Mouse (Mus musculus) urinary bladder, postnatal 4 days (tissue): ENCODE data around the gene Cad.

Source experiments
- DNase-seq, 2 experiments: peaks; one replicate each; pipeline ENCODE4 v3.0.0; 2021 to 2022; ENCODE audit warnings: low spot score in 2 of 2

Cad gene

DNA sequence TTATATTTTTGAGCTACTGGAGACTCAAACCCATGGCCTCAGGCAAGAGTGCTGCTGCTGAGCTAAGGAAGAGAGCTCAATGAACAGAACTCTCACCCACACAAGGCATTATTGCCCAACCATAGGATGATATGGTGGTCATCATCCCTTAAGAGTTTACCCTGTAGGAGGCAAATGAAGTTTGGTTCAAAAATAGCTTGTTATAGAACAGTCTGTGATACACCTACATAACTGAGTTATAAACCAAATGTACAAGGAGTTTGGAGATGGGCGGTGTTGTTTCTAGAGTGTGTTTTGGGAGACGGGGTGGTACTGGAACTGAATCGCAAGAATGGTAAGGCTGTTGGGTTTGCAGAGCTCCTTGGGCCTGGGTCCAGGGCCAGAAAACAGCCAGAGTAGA lies 15.2 kb downstream of the Cad start:
- DNase-seq: no peak

DNA sequence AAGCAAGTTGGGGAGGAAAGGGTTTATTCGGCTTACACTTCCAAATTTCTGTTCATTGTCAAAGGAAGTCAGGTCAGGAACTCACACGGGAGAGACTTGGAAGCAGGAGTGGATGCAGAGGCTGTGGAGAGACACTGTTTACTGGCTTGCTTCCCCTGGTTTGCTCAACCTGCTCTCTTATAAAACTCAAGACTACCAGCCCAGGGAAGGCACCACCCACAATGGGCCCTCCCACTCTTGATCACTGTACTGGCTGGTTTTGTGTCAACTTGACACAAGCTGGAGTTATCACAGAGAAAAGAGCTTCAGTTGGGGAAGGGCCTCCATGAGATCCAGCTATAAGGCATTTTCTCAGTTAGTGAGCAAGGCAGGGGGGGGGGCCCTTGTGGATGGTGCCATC lies 16.5 kb downstream of the Cad start:
- no peak for DNase-seq

DNA sequence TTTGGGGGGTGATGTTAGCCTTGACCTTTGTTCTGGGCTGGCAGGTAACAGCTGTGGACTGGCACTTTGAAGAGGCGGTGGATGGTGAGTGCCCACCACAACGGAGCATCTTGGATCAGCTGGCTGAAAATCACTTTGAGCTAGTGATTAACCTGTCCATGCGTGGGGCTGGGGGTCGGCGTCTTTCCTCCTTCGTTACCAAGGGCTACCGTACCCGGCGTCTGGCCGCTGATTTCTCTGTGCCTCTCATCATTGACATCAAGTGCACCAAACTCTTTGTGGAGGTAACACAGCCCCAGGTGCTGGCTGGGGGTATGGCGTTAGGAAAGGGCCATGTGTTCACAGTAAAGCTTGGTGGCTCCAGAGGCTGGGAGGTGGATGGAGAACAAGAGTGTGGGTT lies 17.2 kb downstream of the Cad start:
- DNase-seq: no peak

DNA sequence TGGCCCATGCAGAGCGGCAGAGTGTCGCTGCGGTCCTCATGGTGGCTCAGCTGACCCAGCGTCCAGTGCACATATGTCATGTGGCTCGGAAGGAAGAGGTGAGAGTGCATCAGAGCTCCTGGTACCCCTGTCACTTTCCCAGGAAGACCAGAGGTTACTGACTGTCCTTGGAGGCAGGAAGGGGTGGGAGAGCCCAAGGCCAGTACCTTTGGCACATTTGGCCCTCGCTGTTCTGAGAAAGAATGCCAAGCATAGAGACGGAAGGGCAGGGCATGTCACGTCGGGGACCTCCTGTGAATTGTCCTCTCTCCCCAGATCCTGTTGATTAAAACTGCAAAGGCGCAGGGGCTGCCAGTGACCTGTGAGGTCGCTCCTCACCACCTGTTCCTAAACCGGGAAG lies 18.6 kb downstream of the Cad start:
- no peak for DNase-seq

DNA sequence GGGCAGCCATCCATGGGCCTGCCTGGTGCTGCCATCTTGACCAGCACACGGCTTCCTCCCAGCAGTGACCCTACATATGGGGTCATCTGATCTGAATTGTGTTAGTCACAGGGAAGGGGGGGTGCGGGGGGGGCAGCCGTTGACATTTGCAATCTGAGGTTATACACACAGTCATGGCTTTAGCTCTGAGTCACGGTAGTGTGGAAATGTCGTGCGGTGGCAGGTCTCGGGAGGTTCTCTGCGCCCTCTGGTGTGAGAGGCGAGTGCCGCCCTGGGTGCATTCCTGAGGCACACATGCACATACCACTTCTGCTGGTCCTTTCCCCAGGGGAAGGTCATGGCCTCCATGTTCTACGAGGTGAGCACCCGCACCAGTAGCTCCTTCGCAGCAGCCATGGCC lies 21.8 kb downstream of the Cad start:
- DNase-seq: no peak

DNA sequence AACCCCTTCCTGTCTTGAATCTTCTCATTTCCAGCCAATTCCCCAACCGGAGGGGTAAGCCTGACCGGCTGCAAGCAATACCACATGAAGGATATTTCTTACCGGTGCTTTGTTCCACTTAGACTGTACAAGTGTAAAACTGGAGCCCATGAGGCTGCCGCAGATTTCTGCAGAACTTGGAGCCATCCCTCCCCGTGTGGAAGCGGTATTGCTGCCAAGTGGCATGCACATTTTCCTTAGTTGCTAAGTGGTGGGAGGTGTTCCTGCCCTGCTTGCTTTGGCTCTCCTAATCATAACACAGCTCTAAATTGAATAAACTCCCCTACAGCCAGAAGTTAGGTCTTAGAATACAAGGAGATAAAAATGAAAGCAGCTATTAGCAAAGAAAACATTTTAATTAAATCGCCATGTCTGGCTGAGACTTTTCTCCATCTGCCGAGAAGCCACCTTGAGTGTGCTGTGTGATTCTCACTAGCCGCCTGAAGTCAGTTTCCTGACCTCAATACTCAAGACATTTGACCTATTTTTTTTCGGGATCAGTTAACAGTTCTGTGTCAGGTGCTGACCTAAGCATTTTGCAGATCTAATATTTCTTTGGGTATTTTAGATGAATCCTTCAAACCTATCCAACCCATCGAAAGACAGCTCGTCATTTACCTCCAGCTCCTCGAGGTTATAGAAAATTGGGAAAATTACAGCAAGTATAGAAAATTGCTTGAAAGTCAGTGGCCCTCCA lies 25.6 kb downstream of the Cad start:
- DNase-seq: no peak

DNA sequence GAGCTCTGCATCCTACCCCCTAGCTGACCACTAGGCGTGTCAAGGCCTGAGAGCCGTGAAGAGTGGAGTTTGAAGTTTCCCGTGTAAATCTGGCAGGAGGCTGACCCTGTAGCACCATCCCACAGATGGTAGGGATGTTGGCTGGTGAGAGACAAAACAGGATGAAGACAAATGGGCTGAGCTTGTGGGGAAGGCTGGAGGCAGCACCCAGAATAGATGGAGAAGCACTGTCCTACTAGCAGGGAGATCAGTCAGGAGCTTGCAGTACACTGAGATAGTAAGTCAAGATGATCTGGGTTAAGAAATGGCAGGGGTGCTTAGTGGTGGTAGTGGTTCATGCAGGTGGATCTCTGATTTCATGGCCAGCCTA lies 26.2 kb downstream of the Cad start:
- DNase-seq: no peak

DNA sequence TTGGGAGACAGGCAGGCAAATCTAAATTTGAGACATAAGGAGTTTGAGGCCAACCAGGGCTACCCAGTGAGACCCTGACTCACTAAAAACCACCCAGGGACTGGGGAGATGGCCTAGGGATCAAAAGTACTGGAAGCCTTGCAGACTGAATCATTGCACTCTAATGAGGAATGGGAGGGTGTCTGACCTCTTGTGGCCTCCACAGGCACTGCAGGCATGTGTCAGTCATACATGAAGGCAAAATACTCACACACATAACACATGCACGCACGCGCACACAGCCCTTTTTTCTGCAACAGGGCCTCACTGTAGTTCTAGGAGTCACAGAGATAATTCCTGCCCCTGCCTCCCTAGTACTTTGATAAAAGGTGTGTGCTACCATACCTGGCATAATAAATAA lies 26.8 kb downstream of the Cad start:
- DNase-seq: no peak

DNA sequence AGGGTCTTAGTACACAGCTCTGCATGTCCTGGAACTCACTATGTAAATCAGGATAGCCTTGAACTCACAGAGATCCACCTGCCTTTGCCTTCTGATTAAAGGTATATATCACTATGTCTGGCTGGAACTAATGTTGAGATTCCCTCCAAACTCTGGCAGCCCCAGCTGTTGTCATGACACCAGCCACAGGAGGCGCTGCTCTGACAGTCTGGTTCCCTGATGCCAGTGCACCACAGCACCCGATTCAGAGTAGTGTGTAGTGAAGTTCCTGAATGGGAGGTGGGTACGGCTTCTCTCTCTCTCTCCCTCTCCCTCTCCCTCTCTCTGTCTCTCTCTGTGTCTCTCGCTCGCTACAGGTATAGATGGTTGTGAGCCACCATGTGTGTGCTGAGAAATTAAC lies 27.8 kb downstream of the Cad start:
- no peak for DNase-seq

DNA sequence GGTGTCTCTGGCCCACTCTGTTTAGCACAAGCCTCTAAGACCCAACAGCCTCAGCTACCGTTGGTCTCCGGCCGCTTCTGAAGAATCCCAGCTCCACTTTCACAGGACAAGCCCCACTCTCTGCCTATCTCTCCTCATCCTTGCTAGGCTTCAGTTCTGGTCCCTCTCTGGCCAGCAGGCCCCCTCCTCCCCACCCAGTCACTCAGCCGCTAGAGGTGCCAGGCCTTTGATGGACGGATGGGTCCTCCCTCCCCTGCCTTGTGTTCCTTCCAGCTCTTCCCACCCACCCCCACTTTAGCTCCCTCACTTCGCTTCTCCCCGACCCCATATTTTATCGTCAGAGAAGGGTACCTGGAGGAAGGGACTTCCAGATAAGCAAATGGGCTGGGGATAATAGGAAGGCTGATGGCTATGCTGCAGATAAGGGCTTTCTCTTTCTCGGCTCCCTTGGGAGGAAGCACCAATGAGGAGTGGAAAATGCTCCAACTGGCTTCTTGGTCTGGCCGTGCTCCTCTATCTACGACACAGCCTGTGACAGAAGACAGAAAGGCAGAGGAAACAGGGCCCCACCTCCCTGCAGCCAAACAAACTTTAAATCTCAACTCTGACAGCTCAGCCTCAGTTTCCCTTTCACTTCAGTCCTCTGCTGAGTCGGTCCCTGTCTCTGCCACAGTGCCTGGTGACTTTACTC lies 28.5 kb downstream of the Cad start:
- DNase-seq: no peak

DNA sequence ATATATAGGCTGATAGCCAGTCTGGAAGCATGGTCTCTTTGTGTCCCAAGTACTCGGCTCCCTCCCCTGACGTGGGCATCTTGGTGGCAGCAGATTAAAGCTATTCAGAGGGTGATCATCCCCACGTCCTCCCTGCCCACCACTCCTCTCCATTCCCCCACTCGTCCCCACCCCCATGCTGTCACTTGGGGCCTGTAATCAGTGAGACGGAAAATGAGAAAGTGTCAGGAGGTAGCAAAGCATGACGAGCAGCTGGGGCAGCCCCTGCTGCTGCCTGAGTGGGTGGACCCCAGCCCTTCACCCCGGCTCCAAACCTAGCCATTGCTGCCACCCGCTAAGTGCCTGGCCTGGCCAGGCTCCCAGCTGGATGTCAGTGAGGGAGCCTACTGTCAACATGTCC lies 29.4 kb downstream of the Cad start:
- DNase-seq: no peak

DNA sequence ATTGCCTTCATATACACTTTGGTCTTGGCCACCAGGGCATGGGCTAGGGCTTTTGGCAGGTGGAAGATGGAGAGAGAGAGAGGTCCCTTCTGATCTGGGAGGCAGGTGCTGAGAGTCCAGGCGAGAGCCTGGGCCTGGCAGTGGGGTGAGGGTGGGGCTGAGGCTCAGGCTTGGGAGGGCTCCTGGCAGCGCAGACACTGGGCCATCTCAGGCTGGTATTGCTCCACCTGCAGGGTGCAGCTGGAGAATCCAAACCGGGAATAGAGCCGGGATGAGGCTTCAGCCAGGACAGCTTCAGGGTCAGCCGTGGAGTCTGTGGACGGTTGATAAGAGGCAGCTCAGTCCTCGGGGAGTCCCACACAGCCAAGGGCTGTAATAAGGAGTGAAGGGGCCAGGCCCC lies 32.0 kb downstream of the Cad start:
- DNase-seq: no peak

DNA sequence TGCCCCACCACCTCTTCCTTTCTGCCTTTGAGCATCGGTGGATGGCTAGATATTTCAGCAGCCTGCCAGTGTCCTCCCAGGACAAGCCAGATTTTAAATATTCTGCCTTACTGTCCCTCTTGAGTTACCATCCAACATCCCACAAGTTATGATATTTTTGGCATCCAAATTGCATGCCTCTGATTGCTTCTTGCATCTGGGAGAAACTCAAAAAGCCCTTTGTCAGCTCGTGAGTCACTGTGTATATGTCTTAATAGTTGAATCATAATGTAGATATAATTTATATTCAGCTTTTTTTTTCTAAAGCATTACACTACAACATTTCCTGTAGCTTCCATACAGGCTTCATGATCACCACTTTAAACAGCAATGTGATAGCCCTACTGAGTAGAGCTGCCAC lies 32.6 kb downstream of the Cad start:
- DNase-seq: no peak

DNA sequence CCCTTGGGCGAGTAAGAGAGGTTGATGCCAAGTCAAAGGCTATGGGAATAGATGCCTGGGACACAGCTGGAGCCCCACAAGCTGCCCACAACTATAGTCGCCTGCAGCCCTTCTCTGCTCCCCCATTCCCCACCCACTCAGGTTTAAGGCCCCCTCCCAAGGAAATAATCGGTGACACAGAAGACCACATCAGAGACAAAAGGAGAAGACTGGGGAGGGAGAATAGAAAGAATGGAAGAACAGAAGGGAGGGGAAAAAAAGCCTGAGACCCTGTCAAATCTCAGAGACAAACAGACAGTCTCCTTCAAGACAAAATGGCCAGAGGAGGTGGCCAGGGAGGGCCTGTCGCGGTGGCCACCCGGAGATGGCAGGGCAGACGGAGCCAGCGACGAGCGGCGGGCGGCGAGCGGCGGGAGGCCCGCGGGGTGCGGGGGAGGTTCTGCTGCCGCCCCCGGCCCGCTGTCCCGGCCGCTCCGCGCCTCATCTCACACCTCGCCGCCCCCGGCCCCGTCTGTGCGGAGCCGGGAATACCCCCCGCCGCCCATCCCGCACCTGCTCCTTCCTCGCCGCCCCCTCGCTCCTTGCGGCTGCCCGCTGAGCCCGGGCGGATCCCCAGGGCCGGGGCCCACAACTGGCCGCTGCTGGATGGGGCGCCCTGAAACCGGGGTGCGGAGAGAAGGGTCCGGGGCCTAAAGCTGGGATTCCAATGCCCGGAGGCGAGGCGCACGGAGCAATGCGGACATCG lies 37.8 kb downstream of the Cad start:
- DNase-seq: no peak

DNA sequence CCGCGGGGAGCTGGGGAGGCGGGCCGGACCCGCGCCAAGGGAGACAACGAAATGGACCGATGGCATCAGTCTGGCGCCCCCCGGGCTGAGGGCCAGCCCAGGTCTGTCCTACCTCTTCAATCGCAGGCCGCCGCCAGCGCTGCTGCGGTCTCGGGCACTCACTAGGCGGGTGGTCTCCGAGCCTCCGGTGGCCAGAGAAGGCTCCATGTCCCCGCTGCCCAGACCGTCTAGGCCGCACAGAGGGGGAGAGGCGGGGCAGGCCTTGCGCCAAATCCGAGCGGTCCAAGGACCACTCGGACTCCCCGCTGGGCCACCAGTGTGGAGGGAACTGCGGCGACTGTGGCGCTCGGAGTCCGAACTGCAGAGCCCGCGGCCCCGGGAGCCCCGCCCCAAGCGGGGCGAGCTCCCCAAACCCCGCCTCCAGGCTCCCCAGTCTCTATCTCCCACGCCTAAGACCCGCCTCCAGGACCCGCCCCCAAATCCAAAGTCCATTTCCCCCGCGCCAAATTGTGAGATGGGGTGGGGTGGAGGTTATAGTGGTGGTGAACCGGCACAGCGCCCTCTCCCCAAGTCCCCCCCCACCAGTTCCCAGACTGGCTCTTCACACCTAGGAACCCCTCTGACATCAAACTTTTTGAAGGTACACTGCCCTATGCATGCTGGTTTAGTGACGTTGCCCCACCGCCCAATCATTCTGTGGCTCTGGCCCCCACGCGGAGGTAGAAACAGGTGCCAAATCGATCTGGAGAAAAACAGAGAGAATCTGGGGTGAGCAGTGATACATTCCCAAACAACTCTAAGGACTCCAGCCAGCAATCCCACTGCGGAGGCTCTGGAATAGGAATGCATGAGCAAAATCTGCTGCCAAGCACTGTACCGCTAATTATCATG lies 38.8 kb downstream of the Cad start:
- DNase-seq: no peak

DNA sequence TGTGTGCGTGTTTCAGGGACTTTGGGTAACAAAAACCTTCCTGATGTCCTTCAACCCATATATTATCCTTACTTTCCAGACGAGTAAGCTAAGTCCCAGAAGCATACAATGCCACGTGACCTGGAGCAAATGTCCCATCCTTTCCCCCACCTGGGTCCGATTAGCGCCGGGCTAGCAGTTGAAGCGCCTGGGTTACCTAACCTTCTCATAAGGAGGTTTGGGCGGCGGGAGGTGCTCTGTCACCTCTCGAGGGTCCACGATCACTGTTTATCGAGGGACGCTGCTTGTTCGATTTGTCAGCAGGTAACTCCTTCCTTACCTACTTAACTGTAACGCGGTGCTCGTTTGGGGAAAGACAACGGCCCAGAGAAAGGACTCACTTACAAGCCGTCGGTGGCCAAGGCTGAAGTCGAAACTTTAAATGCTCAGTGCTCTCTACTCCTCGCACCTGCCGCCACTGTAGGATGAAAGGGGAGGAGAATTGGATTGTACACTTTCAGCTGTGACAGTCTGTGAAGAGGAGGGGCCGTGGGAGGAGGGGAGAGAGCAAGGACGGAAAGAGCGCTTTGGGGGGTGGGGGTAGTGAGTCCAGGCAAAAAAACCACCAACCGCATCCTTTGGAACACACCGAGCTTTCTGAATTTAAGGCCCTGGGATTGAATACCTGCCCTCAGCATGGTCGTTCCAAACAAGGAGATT lies 39.7 kb downstream of the Cad start:
- DNase-seq: no peak

DNA sequence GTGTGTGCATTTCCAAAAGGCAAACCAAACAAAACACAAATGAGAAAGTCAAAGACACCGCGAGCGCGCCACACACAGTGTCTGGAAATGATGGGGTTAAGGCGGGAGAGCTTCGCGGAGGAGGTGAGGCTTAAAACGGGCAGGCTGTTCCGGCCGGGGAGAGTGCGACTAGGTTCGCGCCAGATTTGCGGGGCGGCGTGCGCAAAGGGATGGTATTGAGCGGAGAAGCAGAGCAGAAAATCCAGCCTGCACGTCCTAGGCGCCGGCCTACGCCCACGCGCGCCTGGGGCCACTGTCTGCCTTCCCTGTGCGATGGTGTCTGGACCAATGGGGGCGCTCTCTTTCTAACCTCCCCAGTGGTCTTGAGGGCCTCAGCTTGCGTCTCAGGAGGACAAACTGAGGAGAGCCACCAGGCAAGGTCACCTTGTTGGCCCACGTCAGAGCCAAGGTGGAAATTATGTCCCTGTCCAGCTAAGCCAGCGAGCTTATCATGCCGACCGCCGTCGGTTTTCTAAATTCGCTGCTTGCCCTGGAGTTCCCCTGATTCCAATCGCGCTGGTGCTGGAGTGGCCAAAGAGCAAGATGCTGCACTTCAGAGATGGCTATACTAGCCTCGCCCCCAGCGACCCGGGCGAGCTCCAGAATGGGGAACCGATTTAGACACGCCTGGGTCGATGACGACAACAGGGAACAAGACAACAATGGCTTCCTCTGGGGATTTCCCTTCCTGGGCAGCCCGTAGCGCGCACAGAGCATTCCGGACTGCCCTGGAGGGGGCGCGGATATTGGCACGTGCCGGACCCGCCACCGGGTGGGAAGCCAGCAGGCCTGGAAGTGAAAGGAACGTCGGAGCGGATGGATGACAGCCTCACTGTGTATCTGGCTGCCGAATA lies 40.5 kb downstream of the Cad start:
- DNase-seq: peak in 1 of 2 experiments; percentile 60

DNA sequence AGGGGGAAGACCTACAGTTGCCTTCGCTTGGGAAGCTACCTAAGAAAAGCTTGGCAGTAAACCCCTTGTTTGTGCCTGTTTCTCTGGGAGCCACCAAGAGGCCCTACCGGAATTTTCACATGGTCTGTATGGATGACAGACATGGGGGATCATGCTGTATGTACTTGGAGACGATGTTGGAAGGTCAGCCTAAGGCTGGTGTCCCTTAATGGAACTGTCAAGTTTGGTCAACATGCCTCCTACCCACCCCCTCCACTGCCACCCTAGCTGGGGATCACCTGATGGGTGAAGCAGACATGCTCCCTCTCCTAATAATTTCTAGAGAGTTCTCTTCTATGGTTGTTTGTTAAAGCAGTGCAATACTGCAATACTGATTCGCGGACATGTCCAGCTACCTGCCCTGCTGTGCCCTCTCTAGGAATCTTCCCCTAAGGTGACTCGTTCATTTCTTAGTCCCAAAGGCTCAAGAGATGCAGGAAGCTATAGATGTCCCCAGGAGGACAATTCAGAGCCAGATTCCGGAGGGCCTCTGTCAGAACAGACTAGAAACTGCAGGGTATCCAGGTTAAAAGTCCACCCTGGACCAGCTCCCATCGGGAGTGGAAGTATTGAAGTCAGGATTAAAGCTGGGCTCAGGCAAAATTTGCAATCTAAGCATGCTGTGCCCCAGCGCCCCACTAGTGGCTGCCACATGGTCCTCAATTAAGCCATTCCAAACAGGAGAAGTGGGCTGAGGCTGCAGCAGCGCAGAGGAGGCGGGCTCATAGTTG lies 41.3 kb downstream of the Cad start:
- DNase-seq: no peak

DNA sequence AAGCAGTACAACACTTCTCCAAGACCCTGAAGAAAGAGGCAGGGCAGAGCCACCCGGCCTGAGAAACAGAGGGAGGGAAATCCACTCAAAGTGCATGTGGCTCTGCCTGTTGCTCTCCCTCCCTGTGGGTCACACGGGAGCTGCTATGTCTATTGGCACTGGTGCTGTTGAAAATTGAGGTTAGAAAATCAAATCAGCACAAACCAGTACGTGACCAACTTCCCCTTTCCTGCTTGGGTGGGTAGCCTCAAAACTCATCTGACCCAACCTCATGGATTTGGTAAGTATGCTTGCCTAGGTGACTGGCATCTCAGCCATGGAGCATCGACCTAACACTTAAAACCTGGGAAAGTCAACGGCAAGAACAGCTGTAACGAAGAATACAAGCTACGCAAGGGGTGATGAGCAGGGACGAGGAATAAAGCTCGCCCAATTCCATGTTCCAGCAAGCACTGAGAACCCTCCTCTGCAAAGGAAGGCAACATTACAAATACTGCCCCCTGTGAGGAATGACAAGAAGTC lies 51.3 kb downstream of the Cad start, which contains the start of gene Dnajc5g:
TSS of gene Dnajc5g (plus strand) at position 472 of the 522 bp plus-strand sequence.
- no peak for DNase-seq
